Mouse (Mus musculus): ENCODE results near the gene Vmn1r237.

Vmn1r237 gene

GRCm38 (mm10) chr17:21311565-21311964, at the start of gene Vmn1r237:
Vmn1r237 (plus strand) TSS chr17:21311865.
- no peak for DNase-seq

DNA sequence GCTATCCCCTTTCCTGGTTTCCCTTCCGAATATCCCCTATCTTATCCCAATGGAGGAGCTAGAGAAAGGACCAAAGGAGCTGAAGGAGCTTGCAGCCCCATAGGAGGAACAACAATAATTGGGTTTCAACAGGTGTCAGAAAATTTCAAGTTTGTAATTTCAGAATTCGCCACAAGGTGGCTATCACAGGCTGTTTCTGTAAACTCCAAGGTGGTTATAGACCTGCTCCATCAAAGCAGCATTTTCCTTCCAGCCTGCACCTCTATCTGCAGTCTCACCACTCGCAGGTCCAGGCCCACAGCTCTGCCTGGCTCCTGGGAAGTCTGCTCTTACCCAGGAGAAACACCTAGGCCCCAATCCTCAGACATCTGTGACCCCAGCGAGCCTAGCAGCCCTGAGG, 39.6 kb upstream of the Vmn1r237 start:
- peak; percentile 2 to 15 for DNase-seq

DNA sequence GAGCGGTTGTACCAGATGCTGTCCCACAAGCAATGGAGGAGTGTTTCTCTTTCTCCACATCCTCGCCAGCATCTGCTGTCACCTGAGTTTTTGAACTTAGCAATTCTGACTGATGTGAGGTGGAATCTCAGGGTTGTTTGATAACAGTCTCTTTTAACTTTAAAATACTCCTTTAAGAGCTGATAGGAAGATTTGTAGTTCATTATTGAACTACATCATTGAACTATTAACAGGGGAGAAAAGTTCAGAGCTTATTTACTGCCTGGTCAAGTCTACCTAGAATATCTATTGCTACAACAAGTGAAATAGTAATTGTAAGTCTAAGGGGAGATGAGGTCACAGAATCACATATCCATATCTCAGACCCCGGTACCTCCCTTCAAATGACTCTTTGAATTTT, 29.0 kb upstream of the Vmn1r237 start, which contains the start of gene Vmn1r236:
Vmn1r236 (plus strand) TSS at position 301 of the 400 bp plus-strand sequence.
- DNase-seq: no peak

DNA sequence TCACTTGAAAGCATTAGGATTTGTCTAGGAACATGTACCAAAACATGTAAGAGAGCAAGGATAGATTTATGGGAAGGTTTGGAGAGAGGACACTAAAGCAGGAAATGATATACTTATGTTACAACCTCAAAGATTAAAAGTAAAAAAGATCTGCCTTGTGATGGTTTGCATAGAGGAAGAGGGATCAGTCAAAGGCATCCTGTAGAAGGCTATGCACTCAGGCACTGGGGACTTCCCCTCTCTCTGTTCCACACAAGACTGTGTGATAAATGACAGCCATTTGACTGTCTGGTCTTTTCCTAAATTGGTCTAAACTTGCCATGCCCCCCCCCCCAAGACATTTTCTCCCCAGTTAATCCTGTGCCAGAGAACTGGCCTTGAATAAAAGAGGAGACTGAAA, 27.3 kb upstream of the Vmn1r237 start:
- no peak for DNase-seq

DNA sequence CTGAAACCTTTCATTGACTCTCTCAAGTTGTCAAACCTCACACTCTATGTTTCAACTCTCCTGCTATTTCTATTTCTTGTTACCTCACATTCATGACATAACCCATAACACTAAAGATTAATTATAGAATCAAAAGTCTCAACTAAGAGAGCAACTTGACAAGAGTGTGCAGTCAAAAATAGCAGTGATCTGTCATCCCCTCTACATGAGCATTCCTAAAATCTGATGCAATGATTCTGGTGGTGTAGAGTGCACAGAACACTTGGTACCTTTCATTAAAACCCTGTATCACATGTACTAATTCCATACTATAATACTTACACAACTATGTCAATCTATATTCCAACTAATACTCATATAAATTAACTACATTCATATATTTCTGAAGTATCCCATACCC, 22.0 kb upstream of the Vmn1r237 start:
- no peak for DNase-seq
